Mouse (Mus musculus) urinary bladder, postnatal 36 days (tissue): ENCODE measurements around the gene Gm19426.

Experiments used
- DNase-seq, 2 experiments: peaks; one replicate each; pipeline ENCODE4 v3.0.0; 2022; ENCODE audit warnings: low spot score in 2 of 2, mixed read lengths in 1 of 2

Gm19426 gene

DNA sequence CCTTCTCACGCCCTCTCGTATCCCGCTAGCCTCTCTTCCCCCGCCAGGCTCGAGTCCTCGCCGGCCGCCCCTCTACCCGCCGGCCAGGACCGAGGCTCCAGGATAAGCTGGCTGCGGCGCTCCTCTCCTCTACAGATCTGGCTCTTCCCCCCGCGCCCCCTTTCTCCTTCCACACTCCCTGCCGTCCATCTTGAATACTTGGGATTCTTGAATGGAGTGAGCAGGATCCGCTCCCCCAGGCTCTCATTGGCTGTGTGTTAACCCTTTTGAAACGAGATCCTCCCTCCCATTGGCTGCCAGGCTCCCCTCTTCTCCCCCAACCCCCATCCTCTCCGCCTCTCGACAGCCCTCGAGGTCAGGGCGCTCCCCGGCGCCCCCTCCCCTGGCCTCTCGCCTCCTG, at the start of gene Gm19426:
Gene Gm19426, minus strand, starts transcription at position 95 of the 400 bp plus-strand sequence.
- peak in 1 of 2 experiments; percentile 54 for DNase-seq

DNA sequence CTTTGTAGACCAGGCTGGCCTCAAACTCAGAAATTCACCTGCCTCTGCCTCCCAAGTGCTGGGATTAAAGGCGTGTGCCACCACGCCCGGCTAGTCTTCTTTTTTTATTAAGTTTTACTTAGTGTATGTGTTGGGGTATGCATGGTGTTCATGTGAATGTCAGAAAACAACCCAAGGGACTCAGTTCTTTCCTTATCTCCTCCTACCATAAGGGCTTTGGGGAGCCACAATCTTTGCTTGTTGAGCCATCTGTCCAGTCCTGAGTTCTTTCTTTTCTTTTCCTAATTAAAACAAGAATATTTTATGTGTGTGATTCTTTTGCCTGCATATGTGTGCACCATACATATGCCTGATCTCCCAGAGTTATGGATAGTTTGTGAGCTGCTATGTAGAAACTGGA, 49.7 kb upstream of the Gm19426 start:
- DNase-seq, result no peak

GRCm38 (mm10) chr2:84792516-84792915, 49.1 kb upstream of the Gm19426 start:
- DNase-seq, result no peak

DNA sequence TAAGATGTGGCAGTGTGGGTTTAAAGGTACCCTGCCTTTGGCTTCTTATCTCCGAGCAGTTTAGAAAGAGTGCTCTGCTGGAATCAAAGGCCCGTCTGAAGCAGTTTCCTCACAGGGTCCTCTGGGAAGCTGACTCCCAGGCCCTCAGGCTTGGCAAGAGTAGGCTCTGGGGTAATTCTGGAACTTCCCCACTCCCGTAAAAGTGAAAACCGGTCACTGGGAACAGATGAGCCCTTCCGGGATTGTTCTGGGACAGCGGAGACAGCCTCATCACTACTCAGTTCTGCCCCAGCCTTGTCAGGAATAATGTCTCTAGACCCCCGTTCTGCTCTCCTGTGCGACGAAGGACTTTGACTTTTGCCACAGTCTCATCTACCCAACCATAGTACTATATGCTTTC, 47.0 kb upstream of the Gm19426 start:
- DNase-seq, result peak in 1 of 2 experiments; percentile 17

- DNase-seq, result no peak
Measured at GRCm38 (mm10) chr2:84788316-84788715, 44.9 kb upstream of the Gm19426 start.

- peak in 1 of 2 experiments; percentile 21 for DNase-seq
Measured at GRCm38 (mm10) chr2:84783840-84784566, 40.5 kb upstream of the Gm19426 start.

- DNase-seq, result no peak
Measured at GRCm38 (mm10) chr2:84783315-84783714, 39.9 kb upstream of the Gm19426 start.

DNA sequence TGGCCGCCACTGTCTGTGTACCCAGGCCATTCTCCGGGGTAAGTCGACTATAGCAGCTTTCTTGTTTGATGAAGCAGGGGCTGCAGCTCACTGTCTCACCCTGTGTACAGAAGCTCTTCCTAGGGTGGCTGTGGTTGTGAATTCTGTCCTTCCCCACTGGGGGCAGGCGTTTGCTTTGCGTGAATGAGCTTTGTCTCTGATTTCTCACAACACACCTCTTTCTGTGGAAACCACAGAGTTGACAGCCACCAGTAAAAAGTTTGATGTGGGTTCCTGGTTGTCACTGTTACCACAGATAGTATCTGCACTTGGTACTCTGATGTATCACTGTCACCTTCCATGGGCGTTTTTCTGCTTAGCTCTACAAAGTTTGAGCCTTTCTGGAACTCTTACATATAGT, 35.8 kb upstream of the Gm19426 start:
- DNase-seq, result no peak

DNA sequence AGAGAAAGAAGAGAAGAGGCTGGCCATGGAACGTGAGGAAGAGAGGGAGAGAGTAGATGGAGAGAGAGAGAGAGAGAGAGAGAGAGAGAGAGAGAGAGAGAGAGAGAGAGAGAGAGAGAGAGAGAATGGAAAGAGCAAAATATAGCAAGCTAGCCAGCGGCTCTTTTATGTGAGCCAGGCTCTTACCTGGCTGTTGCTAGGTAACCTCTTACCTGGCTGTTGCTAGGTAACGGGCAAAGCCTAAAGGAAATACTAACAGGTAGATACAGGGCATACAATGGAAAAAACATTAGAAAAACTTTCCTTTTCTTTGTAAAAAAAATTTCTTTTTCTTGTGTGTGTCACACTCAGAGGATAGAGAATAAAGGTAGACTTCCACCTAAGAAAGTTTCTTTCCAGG, 34.3 kb upstream of the Gm19426 start:
- DNase-seq, result no peak

DNA sequence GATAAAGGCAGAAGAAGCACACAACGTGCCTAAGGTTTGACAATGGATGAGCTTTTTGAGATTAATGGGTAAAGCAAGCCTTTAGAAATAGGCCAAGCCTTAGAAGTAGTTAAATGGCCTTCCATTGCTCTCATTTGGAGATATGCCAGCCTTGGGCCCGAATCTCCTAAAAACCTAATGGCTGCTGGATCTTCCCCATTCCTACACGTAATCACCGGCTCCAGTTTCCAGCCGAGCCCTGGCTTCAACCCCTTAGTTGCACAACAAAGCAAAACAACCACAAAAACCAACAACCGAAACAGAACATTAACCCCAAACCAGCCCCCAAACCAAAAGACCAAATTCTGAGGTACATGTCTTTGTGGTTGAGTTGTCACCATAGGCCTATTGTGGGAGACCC, 32.2 kb upstream of the Gm19426 start:
- peak in 1 of 2 experiments; percentile 49 for DNase-seq

DNA sequence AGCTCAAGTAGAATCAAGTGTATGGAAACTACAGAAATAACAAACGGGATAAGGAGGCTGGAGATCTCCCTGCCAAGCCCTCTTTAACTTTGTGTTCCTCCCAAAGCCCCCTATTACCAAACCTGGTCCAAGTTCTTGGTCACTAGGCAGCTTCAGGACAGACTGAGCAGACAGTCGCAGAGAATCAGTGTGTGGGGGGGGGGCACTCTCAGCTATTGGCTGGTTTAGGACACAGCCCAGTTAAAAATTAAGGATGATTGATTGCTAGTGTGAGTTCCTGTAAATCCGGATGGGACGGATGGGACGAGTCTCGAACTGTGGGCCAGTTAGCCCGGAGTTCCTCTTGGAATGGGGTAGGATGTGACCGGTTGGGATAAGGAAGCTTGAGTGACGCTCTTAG, 31.8 kb upstream of the Gm19426 start, which contains the start of gene Serping1:
Gene Serping1, minus strand, starts transcription at position 204 of the 400 bp plus-strand sequence.
- DNase-seq, result no peak

GRCm38 (mm10) chr2:84774751-84775150, 31.3 kb upstream of the Gm19426 start:
- peak; percentile 62 to 84 for DNase-seq

- DNase-seq, result no peak
Measured at GRCm38 (mm10) chr2:84773195-84773594, 29.7 kb upstream of the Gm19426 start.

DNA sequence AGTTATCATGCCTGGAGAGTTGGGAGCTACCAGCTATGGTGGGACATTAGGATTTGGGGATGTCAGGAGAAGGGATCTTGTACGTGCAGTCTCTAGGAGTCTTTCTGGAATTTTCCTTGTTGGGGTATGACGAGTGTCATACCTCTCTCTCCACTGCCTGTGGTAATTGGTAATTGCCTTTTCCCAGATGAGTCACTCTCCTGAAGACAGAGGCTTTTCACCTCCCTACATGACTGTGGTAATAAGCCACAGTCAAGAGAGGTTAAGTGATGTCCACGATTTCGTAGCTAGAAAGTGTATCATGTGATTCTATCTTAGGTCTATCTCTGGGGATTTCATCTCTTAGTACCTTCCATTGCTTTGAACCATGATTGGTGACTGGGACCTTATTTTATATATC, 29.0 kb upstream of the Gm19426 start:
- no peak for DNase-seq

DNA sequence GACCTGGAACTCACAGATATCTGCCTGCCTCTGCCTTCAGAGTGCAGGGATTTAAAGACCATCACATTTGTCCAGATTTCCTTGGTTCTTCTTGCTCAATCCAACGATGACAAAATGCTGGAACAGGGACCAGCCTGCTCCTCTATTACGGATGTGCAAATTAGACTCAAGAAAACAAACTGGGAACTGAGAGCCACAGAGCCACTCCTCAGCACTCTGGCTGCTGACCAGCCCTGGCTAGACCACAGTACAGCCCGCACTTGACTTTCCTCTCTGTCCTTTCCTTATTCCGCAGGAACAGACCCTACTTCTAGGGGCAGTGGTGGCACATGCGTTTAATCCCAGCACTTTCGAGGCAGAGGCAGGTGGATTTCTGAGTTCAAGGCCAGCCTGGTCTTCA, 27.0 kb upstream of the Gm19426 start:
- peak in 1 of 2 experiments; percentile 54 for DNase-seq

DNA sequence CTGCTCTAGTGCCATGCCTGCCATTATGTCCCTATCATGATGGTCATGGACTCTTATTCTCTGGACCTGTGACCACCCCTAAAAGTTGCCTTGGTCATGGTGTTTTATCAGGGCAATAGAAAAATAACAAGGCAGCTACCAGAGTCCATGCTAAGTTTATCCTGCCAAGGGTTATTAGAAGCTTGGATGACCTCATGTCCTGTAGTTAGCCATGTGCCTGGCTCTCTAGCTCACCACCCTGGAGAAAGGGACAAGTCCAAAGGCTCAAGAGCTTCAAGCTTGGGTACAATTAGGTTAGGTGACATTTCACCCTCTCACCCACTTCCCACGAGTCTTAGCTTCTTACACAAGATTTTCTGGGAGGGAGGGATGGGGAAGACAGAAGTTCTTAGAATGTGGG, 19.4 kb upstream of the Gm19426 start:
- no peak for DNase-seq

GRCm38 (mm10) chr2:84762295-84762694, 18.8 kb upstream of the Gm19426 start:
- no peak for DNase-seq

GRCm38 (mm10) chr2:84761840-84762239, 18.4 kb upstream of the Gm19426 start:
- DNase-seq, result no peak

DNA sequence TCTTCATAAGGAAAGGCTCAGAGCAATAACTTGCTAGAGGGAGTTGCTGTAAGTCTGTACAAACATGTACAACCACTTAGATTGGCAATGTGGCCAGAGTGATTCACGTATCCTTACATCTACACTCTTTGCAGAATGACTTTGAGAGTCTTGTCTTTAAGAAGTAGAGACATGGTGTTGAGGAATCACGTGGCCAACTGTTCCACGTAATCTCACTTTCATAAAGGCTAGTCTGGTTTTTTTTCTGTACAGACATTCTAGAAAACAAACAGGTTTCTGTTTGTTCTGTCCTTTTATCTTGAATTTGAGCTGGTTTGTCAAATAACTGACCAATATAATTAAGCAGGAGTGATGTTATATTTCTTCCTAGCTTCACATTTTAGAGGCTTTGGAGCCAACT, 17.9 kb upstream of the Gm19426 start:
- DNase-seq, result no peak

GRCm38 (mm10) chr2:84760777-84761176, 17.3 kb upstream of the Gm19426 start:
- DNase-seq, result no peak

DNA sequence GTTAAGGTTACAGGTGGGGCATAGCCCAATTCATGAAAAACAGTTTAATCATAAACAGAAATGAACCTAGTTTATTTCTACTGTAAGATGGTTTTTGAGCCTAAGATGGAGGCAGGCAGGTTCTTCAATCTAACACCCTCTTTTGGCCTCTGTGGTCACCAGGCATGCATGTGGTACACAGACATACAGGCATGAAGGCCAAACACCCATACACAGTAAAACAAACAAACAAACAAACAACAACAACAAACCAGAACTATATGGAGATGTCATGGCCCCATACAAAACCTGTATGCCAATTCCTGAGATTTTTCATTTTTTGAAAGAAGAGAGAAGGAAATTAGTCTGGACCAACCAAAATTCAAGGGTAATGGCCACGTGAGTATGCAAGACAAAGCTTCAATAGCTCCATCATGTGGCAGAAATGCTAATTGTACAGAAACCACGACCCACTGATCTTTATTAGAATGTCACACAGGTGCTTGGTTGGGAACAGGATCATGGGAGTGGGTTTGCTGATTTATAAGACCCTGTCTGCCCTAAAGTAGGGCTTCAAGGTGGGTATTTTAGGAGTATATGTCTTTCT, 15.2 kb upstream of the Gm19426 start:
- DNase-seq, result no peak

DNA sequence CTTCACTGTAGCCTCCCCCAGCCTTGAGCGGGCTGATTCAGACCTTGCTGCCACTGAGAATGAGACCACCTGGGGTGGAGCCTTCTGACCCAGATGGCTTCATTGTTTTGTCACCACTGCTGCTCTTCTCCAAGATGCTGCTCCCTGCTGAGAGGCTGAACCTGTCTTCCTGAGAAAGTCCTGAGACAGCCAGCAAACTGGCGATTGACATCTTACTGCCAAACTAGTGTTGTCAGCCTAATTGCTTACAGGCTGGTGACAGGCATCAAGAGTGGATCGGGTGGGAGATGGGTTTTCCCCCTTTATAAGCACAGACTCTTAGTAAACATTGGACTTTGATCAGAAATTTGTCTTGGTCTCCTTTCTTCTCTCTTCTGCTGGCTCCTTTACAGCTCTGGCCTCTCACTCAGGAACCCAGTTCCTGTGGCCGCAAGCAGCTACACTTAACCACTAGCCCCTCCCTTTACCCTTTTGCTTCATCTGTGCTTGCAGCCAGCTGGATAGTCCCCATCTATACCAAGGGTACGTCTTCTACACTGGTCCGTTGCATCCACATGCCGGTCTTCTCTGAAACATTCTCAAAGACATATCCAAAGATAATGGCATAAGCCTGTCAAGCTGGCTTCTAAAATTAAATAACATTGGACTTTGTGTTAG, 13.7 kb upstream of the Gm19426 start:
- no peak for DNase-seq

DNA sequence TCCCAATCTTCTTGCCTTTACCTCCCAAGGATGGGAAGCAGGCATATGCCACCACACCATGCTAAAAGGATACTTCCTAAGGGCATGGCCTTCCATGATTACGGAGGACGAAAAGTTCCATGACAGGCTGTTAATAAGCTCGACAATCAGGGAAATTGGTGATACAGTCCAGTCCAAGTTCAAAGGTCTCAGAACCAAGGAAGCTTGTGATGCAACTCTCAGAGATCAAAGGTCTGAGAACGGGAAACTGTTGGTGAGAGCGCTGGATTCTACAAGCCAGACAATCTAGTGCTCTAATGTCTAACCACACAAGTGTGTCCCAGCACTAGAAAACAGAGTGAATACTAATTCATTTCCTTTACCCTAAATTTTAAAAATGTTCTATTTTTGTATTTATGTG, 12.8 kb upstream of the Gm19426 start:
- no peak for DNase-seq
